In genomic region chr16:92183477-92183876, GRCm38 (mm10) we compare ENCODE assay signal across 15 mouse cellular contexts.
"Had no signal": no experiment of that assay in that cellular context is flagged by ENCODE, and none has a peak within 500 bp of the region (broad histone marks: within the 10 kb centered on the region; RNA-seq: fewer than 3 reads in every experiment).

No protein-coding gene starts in this region.

- H3K27me3 ChIP-seq: limb, embryonic 15.5 days; lung, embryonic 15.5 days; midbrain, embryonic 13.5 days; neural tube, embryonic 12.5 days had no signal

- H3K9ac ChIP-seq: limb, embryonic 15.5 days; lung, embryonic 15.5 days; midbrain, embryonic 13.5 days; neural tube, embryonic 12.5 days had no signal

- H3K9me3 ChIP-seq: limb, embryonic 15.5 days; lung, embryonic 15.5 days; midbrain, embryonic 13.5 days; neural tube, embryonic 12.5 days had no signal

- H3K4me1 ChIP-seq: limb, embryonic 15.5 days; lung, embryonic 15.5 days; megakaryocyte, embryonic 14.5 days; midbrain, embryonic 13.5 days; neural tube, embryonic 12.5 days had no signal

- H3K4me2 ChIP-seq: limb, embryonic 15.5 days; lung, embryonic 15.5 days; midbrain, embryonic 13.5 days; neural tube, embryonic 12.5 days had no signal

- H3K4me3 ChIP-seq: limb, embryonic 15.5 days; lung, embryonic 15.5 days; megakaryocyte, embryonic 14.5 days; midbrain, embryonic 13.5 days; neural tube, embryonic 12.5 days had no signal

- ATAC-seq: midbrain, embryonic 13.5 days had no signal

- DNase-seq: kidney, adult 11 months; kidney, adult 9 months; kidney, postnatal 36 days; layer of hippocampus, adult 9-11 months; layer of hippocampus, postnatal 36 days; lung, postnatal 14 days; right cerebral cortex, postnatal 14 days; thymus, adult 18-20 months; thymus, postnatal 36 days had no signal

- H3K27ac ChIP-seq: limb, embryonic 15.5 days; lung, embryonic 15.5 days; macrophage; midbrain, embryonic 13.5 days; neural tube, embryonic 12.5 days had no signal

- H3K36me3 ChIP-seq: limb, embryonic 15.5 days; lung, embryonic 15.5 days; midbrain, embryonic 13.5 days; neural tube, embryonic 12.5 days had no signal
